Mouse (Mus musculus) embryonic facial prominence, embryonic 12.5 days (tissue): ENCODE measurements around the gene Inpp5d. TPM values are rescaled to one million over a fixed set of nuclear protein-coding genes. Genes with fewer than 3 reads are reported as not detected.

ENCODE experiments used
- ATAC-seq: fragments of 200-750 bp; cut with Nextera tagmentation; 2 replicates; pipeline ENCODE4 v1.8.0; 2017; ENCODE audit not compliant: insufficient number of reproducible peaks, insufficient read depth, low FRiP score, low TSS enrichment
- H3K27ac ChIP-seq: fragments of 300-500 bp; sonication (generic); 2 replicates; pipeline ENCODE4 v1.5.1; 2016; ENCODE audit warnings: mild to moderate bottlenecking
- H3K27me3 ChIP-seq: fragments of 300-500 bp; sonication (generic); 2 replicates; pipeline ENCODE4 v1.6.1; 2016; ENCODE audit warnings: mild to moderate bottlenecking, moderate library complexity
- H3K36me3 ChIP-seq: fragments of 300-500 bp; sonication (generic); 2 replicates; pipeline ENCODE4 v1.6.1; 2016; ENCODE audit warnings: mild to moderate bottlenecking
- H3K4me1 ChIP-seq: fragments of 300-500 bp; sonication (generic); 2 replicates; pipeline ENCODE4 v1.6.1; 2016
- H3K4me2 ChIP-seq: fragments of 300-500 bp; sonication (generic); replicated peaks from 2 replicates; pipeline ENCODE4 v1.6.1; 2016; ENCODE audit warnings: mild to moderate bottlenecking, moderate library complexity
- H3K4me3 ChIP-seq: fragments of 300-500 bp; sonication (generic); 2 replicates; pipeline ENCODE4 v1.5.1; 2016; ENCODE audit warnings: mild to moderate bottlenecking
- H3K9ac ChIP-seq: fragments of 300-500 bp; sonication (generic); 2 replicates; pipeline ENCODE4 v1.6.1; 2016; ENCODE audit warnings: mild to moderate bottlenecking, moderate library complexity
- H3K9me3 ChIP-seq: fragments of 300-500 bp; sonication (generic); 2 replicates; pipeline ENCODE4 v1.6.1; 2016; ENCODE audit warnings: mild to moderate bottlenecking, moderate library complexity
- WGBS: fragments of 180-500 bp; shearing (Covaris S2); methylation state at CpG from one replicate; pipeline ENCODE4 v1.1.7; 2016; 5-methylcytosine and 5-hydroxymethylcytosine counted together
- polyA plus RNA-seq: library from polyadenylated mRNA; unstranded; fragments of >200 nt; fragmentation: Nextera tagmentation; extraction: Ambion mirVana; gene quantifications from 2 replicates; pipeline ENCODE4 v1.2.1, GENCODE M21; 2016

Gene Inpp5d
- polyA plus RNA-seq, 1 experiment from 2014 or later, result 6.1 TPM

- Histone ChIP-seq H3K36me3 (no peaks in the 10 kb centered on the region), H3K27ac (no peak overlapping the region), H3K4me1 (peaks cover 6% of the 10 kb centered on the region; the same call in 1 of the 2 replicates), H3K9ac (no peak overlapping the region), H3K27me3 (no peaks in the 10 kb centered on the region), H3K9me3 (no peaks in the 10 kb centered on the region), H3K4me3 (no peak overlapping the region), H3K4me2 (no peak overlapping the region)
- WGBS, result 69% methylated on average over 7 of the region's 7 CpGs
- ATAC-seq, result no peak
Observed at GRCm38 (mm10) chr1:87645041-87645440, 24.9 kb downstream of the Inpp5d start.

GRCm38 (mm10) chr1:87645748-87646147 is 25.6 kb downstream of the Inpp5d start:
- Histone ChIP-seq H3K27me3 (no peaks in the 10 kb centered on the region), H3K27ac (no peak overlapping the region), H3K9ac (no peak overlapping the region), H3K36me3 (no peaks in the 10 kb centered on the region), H3K4me1 (no peaks in the 10 kb centered on the region), H3K4me2 (no peak overlapping the region), H3K9me3 (no peaks in the 10 kb centered on the region), H3K4me3 (no peak overlapping the region)
- WGBS, result 80% methylated on average over 6 of the region's 6 CpGs
- ATAC-seq, result no peak

- no peak for ATAC-seq
- Histone ChIP-seq H3K9ac (no peak overlapping the region), H3K4me2 (no peak overlapping the region), H3K36me3 (no peaks in the 10 kb centered on the region), H3K27ac (no peak overlapping the region), H3K4me1 (no peaks in the 10 kb centered on the region), H3K9me3 (no peaks in the 10 kb centered on the region), H3K27me3 (no peaks in the 10 kb centered on the region), H3K4me3 (no peak overlapping the region)
- 79% methylated on average over 1 of the region's 1 CpGs for WGBS
Observed at GRCm38 (mm10) chr1:87647820-87648219, 27.7 kb downstream of the Inpp5d start.

- Histone ChIP-seq H3K4me3 (no peak overlapping the region), H3K27ac (no peak overlapping the region), H3K9me3 (no peaks in the 10 kb centered on the region), H3K4me1 (no peaks in the 10 kb centered on the region), H3K9ac (no peak overlapping the region), H3K36me3 (no peaks in the 10 kb centered on the region), H3K4me2 (no peak overlapping the region), H3K27me3 (no peaks in the 10 kb centered on the region)
- WGBS, result 62% methylated on average over 7 of the region's 7 CpGs
- no peak for ATAC-seq
Observed at GRCm38 (mm10) chr1:87648657-87649056, 28.5 kb downstream of the Inpp5d start.

GRCm38 (mm10) chr1:87649219-87649805 is 29.2 kb downstream of the Inpp5d start:
- ATAC-seq, result no peak
- WGBS, result 74% methylated on average over 4 of the region's 4 CpGs
- no peaks in the 10 kb centered on the region for H3K27me3 ChIP-seq

GRCm38 (mm10) chr1:87649958-87650474 is 29.9 kb downstream of the Inpp5d start:
- WGBS, result 91% methylated on average over 8 of the region's 8 CpGs

More at GRCm38 (mm10) chr1:87649219-87649805, 29.2 kb downstream of the Inpp5d start:
- Histone ChIP-seq H3K9ac (no peak overlapping the region), H3K4me1 (no peaks in the 10 kb centered on the region), H3K9me3 (no peaks in the 10 kb centered on the region), H3K4me3 (no peak overlapping the region), H3K36me3 (no peaks in the 10 kb centered on the region), H3K4me2 (no peak overlapping the region), H3K27ac (no peak overlapping the region)

GRCm38 (mm10) chr1:87650611-87651079 is 30.5 kb downstream of the Inpp5d start:
- Histone ChIP-seq H3K27me3 (no peaks in the 10 kb centered on the region), H3K4me3 (no peak overlapping the region), H3K9ac (no peak overlapping the region), H3K9me3 (no peaks in the 10 kb centered on the region), H3K27ac (no peak overlapping the region), H3K4me1 (no peaks in the 10 kb centered on the region), H3K4me2 (no peak overlapping the region), H3K36me3 (no peaks in the 10 kb centered on the region)
- 74% methylated on average over 8 of the region's 8 CpGs for WGBS
- no peak for ATAC-seq

More at GRCm38 (mm10) chr1:87649958-87650474, 29.9 kb downstream of the Inpp5d start:
- Histone ChIP-seq H3K9me3 (no peaks in the 10 kb centered on the region), H3K9ac (no peak overlapping the region), H3K4me1 (no peaks in the 10 kb centered on the region), H3K27ac (no peak overlapping the region), H3K4me2 (no peak overlapping the region), H3K4me3 (no peak overlapping the region), H3K36me3 (no peaks in the 10 kb centered on the region), H3K27me3 (no peaks in the 10 kb centered on the region)
- no peak for ATAC-seq

- no peak overlapping the region for H3K4me2 ChIP-seq
- H3K9ac ChIP-seq, result no peak overlapping the region
- no peak overlapping the region for H3K4me3 ChIP-seq
- WGBS, result 95% methylated on average over 1 of the region's 1 CpGs
- H3K27ac ChIP-seq, result no peak overlapping the region
- ATAC-seq, result no peak
- H3K27me3 ChIP-seq, result no peaks in the 10 kb centered on the region
- no peaks in the 10 kb centered on the region for H3K9me3 ChIP-seq
- H3K36me3 ChIP-seq, result no peaks in the 10 kb centered on the region
- no peaks in the 10 kb centered on the region for H3K4me1 ChIP-seq
Observed at GRCm38 (mm10) chr1:87651436-87651835, 31.3 kb downstream of the Inpp5d start.

GRCm38 (mm10) chr1:87655101-87655500 is 35.0 kb downstream of the Inpp5d start:
- no peaks in the 10 kb centered on the region for H3K36me3 ChIP-seq
- H3K4me3 ChIP-seq, result no peak overlapping the region
- H3K27ac ChIP-seq, result no peak overlapping the region
- WGBS, result 63% methylated on average over 5 of the region's 5 CpGs
- H3K4me2 ChIP-seq, result no peak overlapping the region
- ATAC-seq, result no peak
- H3K27me3 ChIP-seq, result no peaks in the 10 kb centered on the region
- no peaks in the 10 kb centered on the region for H3K9me3 ChIP-seq
- no peaks in the 10 kb centered on the region; the same call in 1 of the 2 replicates for H3K4me1 ChIP-seq
- H3K9ac ChIP-seq, result no peak overlapping the region

GRCm38 (mm10) chr1:87658063-87658462 is 38.0 kb downstream of the Inpp5d start:
- 36% methylated on average over 3 of the region's 3 CpGs for WGBS
- Histone ChIP-seq H3K4me3 (no peak overlapping the region), H3K36me3 (no peaks in the 10 kb centered on the region), H3K4me2 (no peak overlapping the region), H3K9ac (no peak overlapping the region), H3K4me1 (no peaks in the 10 kb centered on the region; the same call in 1 of the 2 replicates), H3K9me3 (no peaks in the 10 kb centered on the region), H3K27ac (no peak overlapping the region), H3K27me3 (no peaks in the 10 kb centered on the region)
- ATAC-seq, result no peak

GRCm38 (mm10) chr1:87658485-87658884 is 38.4 kb downstream of the Inpp5d start:
- Histone ChIP-seq H3K4me3 (no peak overlapping the region), H3K9ac (no peak overlapping the region), H3K4me1 (no peaks in the 10 kb centered on the region; the same call in 1 of the 2 replicates), H3K9me3 (no peaks in the 10 kb centered on the region), H3K27me3 (no peaks in the 10 kb centered on the region), H3K4me2 (no peak overlapping the region), H3K27ac (no peak overlapping the region), H3K36me3 (no peaks in the 10 kb centered on the region)
- 78% methylated on average over 2 of the region's 2 CpGs for WGBS
- no peak for ATAC-seq

- H3K4me3 ChIP-seq, result no peak overlapping the region
- no peak overlapping the region for H3K27ac ChIP-seq
- no peaks in the 10 kb centered on the region for H3K36me3 ChIP-seq
- no peaks in the 10 kb centered on the region; the same call in 1 of the 2 replicates for H3K4me1 ChIP-seq
- no peak overlapping the region for H3K9ac ChIP-seq
- ATAC-seq, result no peak
- 76% methylated on average over 8 of the region's 8 CpGs for WGBS
- no peaks in the 10 kb centered on the region for H3K27me3 ChIP-seq
- H3K9me3 ChIP-seq, result no peaks in the 10 kb centered on the region
- H3K4me2 ChIP-seq, result no peak overlapping the region
Observed at GRCm38 (mm10) chr1:87658937-87659617, 39.0 kb downstream of the Inpp5d start.
